Comparison of ENCODE assay signal across 8 mouse cellular contexts in genomic region chr11:100619982-100620381, GRCm38 (mm10). TPM values are rescaled to one million over a fixed set of nuclear protein-coding genes. Genes with fewer than 3 reads are reported as not detected.
DNase-seq lines count a peak whose midpoint lies in the region; ATAC-seq lines count a peak whose summit lies in the region.

Gene Dnajc7 (minus strand): TSS chr11:100620168.

- intact Hi-C loops in left cerebral cortex, postnatal 14 days (cut with DNase I), result loop anchor here (5.0 kb wide), 1 partner anchor 43 kb away; no protein-coding TSS in a partner anchor

- ATAC-seq in embryonic facial prominence, embryonic 13.5 days (ENCODE audit: insufficient number of reproducible peaks, insufficient read depth, low FRiP score, low TSS enrichment, low read depth), result no peak
- ATAC-seq in heart, embryonic 15.5 days (replicated peaks; ENCODE audit: insufficient number of reproducible peaks, insufficient read depth, low FRiP score, low read depth), result no peak
- no peak for ATAC-seq in monocyte, adult 5-6 weeks (replicated peaks; ENCODE audit: insufficient number of reproducible peaks, low FRiP score, low TSS enrichment, poor library complexity, severe bottlenecking)

- H3K9me3 ChIP-seq in embryonic facial prominence, embryonic 13.5 days, result no peaks in the 10 kb centered on the region
- no peaks in the 10 kb centered on the region for H3K9me3 ChIP-seq in heart, embryonic 15.5 days (replicated peaks)

- H3K9ac ChIP-seq in embryonic facial prominence, embryonic 13.5 days, result peak within 1 kb of the TSS; percentile 94
- peak within 1 kb of the TSS; percentile 85 for H3K9ac ChIP-seq in heart, embryonic 15.5 days

- WGBS in embryonic facial prominence, embryonic 13.5 days, result 7% methylated on average over 11 of the region's 11 CpGs
- WGBS in heart, embryonic 15.5 days, result 5% methylated on average over 11 of the region's 11 CpGs

- no peaks in the 10 kb centered on the region for H3K27me3 ChIP-seq in embryonic facial prominence, embryonic 13.5 days
- H3K27me3 ChIP-seq in heart, embryonic 15.5 days, result no peaks in the 10 kb centered on the region

- peak within 1 kb of the TSS; percentile 96 for H3K27ac ChIP-seq in embryonic facial prominence, embryonic 13.5 days
- peak within 1 kb of the TSS; percentile 96 for H3K27ac ChIP-seq in heart, embryonic 15.5 days

- H3K4me3 ChIP-seq in embryonic facial prominence, embryonic 13.5 days, result peak within 1 kb of the TSS; percentile 95
- H3K4me3 ChIP-seq in heart, embryonic 15.5 days, result peak within 1 kb of the TSS; percentile 83

- DNase-seq in thymus, postnatal 0 days (ENCODE audit: low spot score), result peak; percentile 81
- DNase-seq in thymus, adult 18-20 months, result no peak
- DNase-seq in left cerebral cortex, postnatal 14 days (ENCODE audit: low spot score in 2 of 2), result no peak
- no peak for DNase-seq in retina, embryonic 14.5 days (ENCODE audit: low spot score)
- DNase-seq in lung, postnatal 4 days, result no peak

- H3K36me3 ChIP-seq in embryonic facial prominence, embryonic 13.5 days, result peaks cover 16% of the 10 kb centered on the region
- peaks cover 6% of the 10 kb centered on the region for H3K36me3 ChIP-seq in heart, embryonic 15.5 days

- H3K4me2 ChIP-seq in embryonic facial prominence, embryonic 13.5 days, result peak within 1 kb of the TSS; percentile 86
- peak within 1 kb of the TSS; percentile 88 for H3K4me2 ChIP-seq in heart, embryonic 15.5 days

- H3K4me1 ChIP-seq in embryonic facial prominence, embryonic 13.5 days, result peaks cover 32% of the 10 kb centered on the region
- H3K4me1 ChIP-seq in heart, embryonic 15.5 days (replicated peaks), result peaks cover 31% of the 10 kb centered on the region

RNA-seq across cellular contexts. Expression of gene Dnajc7, which starts in this region (rescaled TPM):
- polyA plus RNA-seq in thymus, postnatal 0 days (2015; fragmentation: Nextera tagmentation; extraction: Ambion mirVana), result 191 and 202 TPM in 2 replicates
- polyA plus RNA-seq in embryonic facial prominence, embryonic 13.5 days (2015; fragmentation: Nextera tagmentation; extraction: Ambion mirVana), result 277 and 293 TPM in 2 replicates
- polyA plus RNA-seq in heart, embryonic 15.5 days (2015; fragmentation: Nextera tagmentation; extraction: Ambion mirVana), result 184 and 206 TPM in 2 replicates
- total RNA-seq in left cerebral cortex, postnatal 14 days (2021), result 100 to 1,000 TPM; 239 to 244 TPM
- 239 to 305 TPM (median 293 TPM) in 3 replicates for total RNA-seq in monocyte, adult 5-6 weeks (2017)
